Mouse (Mus musculus): Measurements from ENCODE around the gene Gda. TPM values are rescaled to one million over a fixed set of nuclear protein-coding genes. Genes with fewer than 3 reads are reported as not detected.

Gda gene
- polyA plus RNA-seq, 1 experiment from 2014 or later, result 17.0 TPM

- H3K27ac ChIP-seq (ENCODE audit: low read length), result no peak overlapping the region
- ATAC-seq, result no peak
- no peaks in the 10 kb centered on the region for H3K27me3 ChIP-seq (replicated peaks; ENCODE audit: control insufficient read depth, insufficient read depth, low read length)
- no peak overlapping the region for H3K4me2 ChIP-seq (ENCODE audit: low read depth, low read length)
- no peak overlapping the region for H3K4me3 ChIP-seq (ENCODE audit: low read length)
- no peaks in the 10 kb centered on the region for H3K4me1 ChIP-seq (ENCODE audit: control insufficient read depth, insufficient read depth, low read length)
- no peaks in the 10 kb centered on the region for H3K36me3 ChIP-seq (ENCODE audit: control insufficient read depth, insufficient read depth, low read length)
- H3K9me3 ChIP-seq (ENCODE audit: control insufficient read depth, low read length), result no peaks in the 10 kb centered on the region
- H3K9ac ChIP-seq (ENCODE audit: low read depth, low read length), result no peak overlapping the region
These were observed 18.1 kb upstream of the Gda start for GRCm38 (mm10) chr19:21491391-21491790.

- ATAC-seq, result peak; percentile 92
- no peak overlapping the region for H3K4me3 ChIP-seq (ENCODE audit: low read length)
- 69% methylated on average over 5 of the region's 5 CpGs for WGBS
- peak overlapping the region; percentile 56; the same call in 1 of the 2 replicates for H3K27ac ChIP-seq (ENCODE audit: low read length)
- no peaks in the 10 kb centered on the region for H3K9me3 ChIP-seq (ENCODE audit: control insufficient read depth, low read length)
- H3K4me2 ChIP-seq (ENCODE audit: low read depth, low read length), result no peak overlapping the region
- H3K4me1 ChIP-seq (ENCODE audit: control insufficient read depth, insufficient read depth, low read length), result no peaks in the 10 kb centered on the region
- H3K27me3 ChIP-seq (replicated peaks; ENCODE audit: control insufficient read depth, insufficient read depth, low read length), result no peaks in the 10 kb centered on the region
- H3K9ac ChIP-seq (ENCODE audit: low read depth, low read length), result no peak overlapping the region
- no peaks in the 10 kb centered on the region for H3K36me3 ChIP-seq (ENCODE audit: control insufficient read depth, insufficient read depth, low read length)
These were observed 14.1 kb upstream of the Gda start for GRCm38 (mm10) chr19:21487124-21487944.

- no peaks in the 10 kb centered on the region for H3K9me3 ChIP-seq (ENCODE audit: control insufficient read depth, low read length)
- H3K27ac ChIP-seq (ENCODE audit: low read length), result no peak overlapping the region
- no peaks in the 10 kb centered on the region for H3K36me3 ChIP-seq (ENCODE audit: control insufficient read depth, insufficient read depth, low read length)
- 96% methylated on average over 2 of the region's 2 CpGs for WGBS
- H3K4me2 ChIP-seq (ENCODE audit: low read depth, low read length), result no peak overlapping the region
- H3K4me3 ChIP-seq (ENCODE audit: low read length), result no peak overlapping the region
- no peak overlapping the region for H3K9ac ChIP-seq (ENCODE audit: low read depth, low read length)
- ATAC-seq, result no peak
- no peaks in the 10 kb centered on the region for H3K4me1 ChIP-seq (ENCODE audit: control insufficient read depth, insufficient read depth, low read length)
- H3K27me3 ChIP-seq (replicated peaks; ENCODE audit: control insufficient read depth, insufficient read depth, low read length), result no peaks in the 10 kb centered on the region
These were observed 8.9 kb upstream of the Gda start for GRCm38 (mm10) chr19:21482096-21482495.

GRCm38 (mm10) chr19:21481031-21481430 lies 7.8 kb upstream of the Gda start:
- no peak for ATAC-seq
- no peaks in the 10 kb centered on the region for H3K27me3 ChIP-seq (replicated peaks; ENCODE audit: control insufficient read depth, insufficient read depth, low read length)
- H3K36me3 ChIP-seq (ENCODE audit: control insufficient read depth, insufficient read depth, low read length), result no peaks in the 10 kb centered on the region
- H3K9me3 ChIP-seq (ENCODE audit: control insufficient read depth, low read length), result no peaks in the 10 kb centered on the region
- H3K4me2 ChIP-seq (ENCODE audit: low read depth, low read length), result no peak overlapping the region
- WGBS, result 92% methylated on average over 1 of the region's 1 CpGs
- no peak overlapping the region for H3K9ac ChIP-seq (ENCODE audit: low read depth, low read length)
- H3K4me3 ChIP-seq (ENCODE audit: low read length), result no peak overlapping the region
- H3K4me1 ChIP-seq (ENCODE audit: control insufficient read depth, insufficient read depth, low read length), result no peaks in the 10 kb centered on the region
- no peak overlapping the region for H3K27ac ChIP-seq (ENCODE audit: low read length)

GRCm38 (mm10) chr19:21480053-21480419 lies 6.8 kb upstream of the Gda start:
- H3K27ac ChIP-seq (ENCODE audit: low read length), result no peak overlapping the region
- H3K4me1 ChIP-seq (ENCODE audit: control insufficient read depth, insufficient read depth, low read length), result no peaks in the 10 kb centered on the region
- WGBS, result 72% methylated on average over 2 of the region's 2 CpGs
- no peaks in the 10 kb centered on the region for H3K36me3 ChIP-seq (ENCODE audit: control insufficient read depth, insufficient read depth, low read length)
- H3K27me3 ChIP-seq (replicated peaks; ENCODE audit: control insufficient read depth, insufficient read depth, low read length), result no peaks in the 10 kb centered on the region
- ATAC-seq, result no peak
- H3K9me3 ChIP-seq (ENCODE audit: control insufficient read depth, low read length), result no peaks in the 10 kb centered on the region
- no peak overlapping the region for H3K4me2 ChIP-seq (ENCODE audit: low read depth, low read length)
- H3K4me3 ChIP-seq (ENCODE audit: low read length), result no peak overlapping the region
- H3K9ac ChIP-seq (ENCODE audit: low read depth, low read length), result no peak overlapping the region

- no peak for ATAC-seq
- no peaks in the 10 kb centered on the region for H3K4me1 ChIP-seq (ENCODE audit: control insufficient read depth, insufficient read depth, low read length)
- no peaks in the 10 kb centered on the region for H3K36me3 ChIP-seq (ENCODE audit: control insufficient read depth, insufficient read depth, low read length)
- 55% methylated on average over 18 of the region's 18 CpGs for WGBS
- no peak overlapping the region for H3K4me3 ChIP-seq (ENCODE audit: low read length)
- H3K9me3 ChIP-seq (ENCODE audit: control insufficient read depth, low read length), result no peaks in the 10 kb centered on the region
- H3K27me3 ChIP-seq (replicated peaks; ENCODE audit: control insufficient read depth, insufficient read depth, low read length), result no peaks in the 10 kb centered on the region
- H3K27ac ChIP-seq (ENCODE audit: low read length), result no peak overlapping the region
- H3K4me2 ChIP-seq (ENCODE audit: low read depth, low read length), result no peak overlapping the region
- H3K9ac ChIP-seq (ENCODE audit: low read depth, low read length), result no peak overlapping the region
These were observed 6.2 kb upstream of the Gda start for GRCm38 (mm10) chr19:21479183-21480052.

GRCm38 (mm10) chr19:21478538-21478937 lies 5.3 kb upstream of the Gda start:
- Histone ChIP-seq H3K4me2 (ENCODE audit: low read depth, low read length) (no peak overlapping the region), H3K27me3 (replicated peaks; ENCODE audit: control insufficient read depth, insufficient read depth, low read length) (no peaks in the 10 kb centered on the region), H3K9me3 (ENCODE audit: control insufficient read depth, low read length) (no peaks in the 10 kb centered on the region), H3K4me1 (ENCODE audit: control insufficient read depth, insufficient read depth, low read length) (no peaks in the 10 kb centered on the region), H3K9ac (ENCODE audit: low read depth, low read length) (no peak overlapping the region), H3K27ac (ENCODE audit: low read length) (no peak overlapping the region), H3K36me3 (ENCODE audit: control insufficient read depth, insufficient read depth, low read length) (no peaks in the 10 kb centered on the region), H3K4me3 (ENCODE audit: low read length) (no peak overlapping the region)
- WGBS, result 61% methylated on average over 3 of the region's 3 CpGs
- ATAC-seq, result no peak

- Histone ChIP-seq H3K4me3 (ENCODE audit: low read length) (no peak overlapping the region), H3K9me3 (ENCODE audit: control insufficient read depth, low read length) (no peaks in the 10 kb centered on the region), H3K4me2 (ENCODE audit: low read depth, low read length) (no peak overlapping the region), H3K27me3 (replicated peaks; ENCODE audit: control insufficient read depth, insufficient read depth, low read length) (no peaks in the 10 kb centered on the region), H3K36me3 (ENCODE audit: control insufficient read depth, insufficient read depth, low read length) (no peaks in the 10 kb centered on the region), H3K9ac (ENCODE audit: low read depth, low read length) (no peak overlapping the region), H3K27ac (ENCODE audit: low read length) (no peak overlapping the region), H3K4me1 (ENCODE audit: control insufficient read depth, insufficient read depth, low read length) (no peaks in the 10 kb centered on the region)
- WGBS, result 76% methylated on average over 2 of the region's 2 CpGs
- no peak for ATAC-seq
These were observed 4.5 kb upstream of the Gda start for GRCm38 (mm10) chr19:21477780-21478179.

GRCm38 (mm10) chr19:21476782-21477181 lies 3.5 kb upstream of the Gda start:
- H3K4me2 ChIP-seq (ENCODE audit: low read depth, low read length), result no peak overlapping the region
- H3K27me3 ChIP-seq (replicated peaks; ENCODE audit: control insufficient read depth, insufficient read depth, low read length), result no peaks in the 10 kb centered on the region; the same call in 1 of the 2 replicates
- peak; percentile 66 for ATAC-seq
- 0 out of 2 replicates have a peak, but pooled peaks cover 6% of the 10 kb centered on the region for H3K4me1 ChIP-seq (ENCODE audit: control insufficient read depth, insufficient read depth, low read length)
- H3K9me3 ChIP-seq (ENCODE audit: control insufficient read depth, low read length), result no peaks in the 10 kb centered on the region
- H3K9ac ChIP-seq (ENCODE audit: low read depth, low read length), result no peak overlapping the region
- 59% methylated on average over 3 of the region's 3 CpGs for WGBS
- H3K36me3 ChIP-seq (ENCODE audit: control insufficient read depth, insufficient read depth, low read length), result no peaks in the 10 kb centered on the region
- no peak overlapping the region for H3K4me3 ChIP-seq (ENCODE audit: low read length)
- no peak overlapping the region for H3K27ac ChIP-seq (ENCODE audit: low read length)

All from intestine, embryonic 16.5 days (tissue).